Mouse (Mus musculus): Measurements from ENCODE around the gene Slfn5.
A peak's percentile ranks its signal among the peaks of the same experiment; 100 is the strongest.
"Not testable (repeated sequence)": the region's sequence is repeated elsewhere in the genome, so short reads cannot be mapped to it uniquely, and the experiment has no call there.

Gene Slfn5

GRCm38 (mm10) chr11:82950736-82951481, at the start of gene Slfn5:
Slfn5 (plus strand) TSS chr11:82951349.
- peak; percentile 31 for DNase-seq (ENCODE audit: low spot score)

- DNase-seq (ENCODE audit: low spot score), result no peak
Measured at GRCm38 (mm10) chr11:82901606-82902310, 49.4 kb upstream of the Slfn5 start.

GRCm38 (mm10) chr11:82904952-82905351, 46.2 kb upstream of the Slfn5 start:
- no peak for DNase-seq (ENCODE audit: low spot score)

- no peak for DNase-seq (ENCODE audit: low spot score)
Measured at GRCm38 (mm10) chr11:82905816-82906215, 45.3 kb upstream of the Slfn5 start.

GRCm38 (mm10) chr11:82907651-82908607, 43.2 kb upstream of the Slfn5 start, which contains the start of gene Nle1:
Nle1 (minus strand) TSS chr11:82908411.
- peak; percentile 98 for DNase-seq (ENCODE audit: low spot score)

GRCm38 (mm10) chr11:82908608-82908989, 42.5 kb upstream of the Slfn5 start:
- no peak for DNase-seq (ENCODE audit: low spot score)

GRCm38 (mm10) chr11:82910250-82910649, 40.9 kb upstream of the Slfn5 start, which contains the start of gene Unc45b:
Unc45b (plus strand) TSS chr11:82910550.
- no peak for DNase-seq (ENCODE audit: low spot score)

- DNase-seq (ENCODE audit: low spot score), result no peak
Measured at GRCm38 (mm10) chr11:82910679-82911389, 40.3 kb upstream of the Slfn5 start.

- peak; percentile 85 for DNase-seq (ENCODE audit: low spot score)
Measured at GRCm38 (mm10) chr11:82914711-82915352, 36.3 kb upstream of the Slfn5 start.

GRCm38 (mm10) chr11:82920768-82921167, 30.4 kb upstream of the Slfn5 start:
- no peak for DNase-seq (ENCODE audit: low spot score)

GRCm38 (mm10) chr11:82921691-82922090, 29.5 kb upstream of the Slfn5 start:
- no peak for DNase-seq (ENCODE audit: low spot score)

GRCm38 (mm10) chr11:82923910-82924309, 27.2 kb upstream of the Slfn5 start:
- not testable (repeated sequence) for DNase-seq (ENCODE audit: low spot score)

GRCm38 (mm10) chr11:82928897-82929632, 22.1 kb upstream of the Slfn5 start:
- no peak for DNase-seq (ENCODE audit: low spot score)

GRCm38 (mm10) chr11:82929633-82929950, 21.6 kb upstream of the Slfn5 start:
- no peak for DNase-seq (ENCODE audit: low spot score)

GRCm38 (mm10) chr11:82930391-82930955, 20.7 kb upstream of the Slfn5 start:
- not testable (repeated sequence) for DNase-seq (ENCODE audit: low spot score)

GRCm38 (mm10) chr11:82931161-82931560, 20.0 kb upstream of the Slfn5 start:
- DNase-seq (ENCODE audit: low spot score), result not testable (repeated sequence)

- not testable (repeated sequence) for DNase-seq (ENCODE audit: low spot score)
Measured at GRCm38 (mm10) chr11:82931671-82932450, 19.3 kb upstream of the Slfn5 start.

GRCm38 (mm10) chr11:82933186-82933585, 18.0 kb upstream of the Slfn5 start:
- DNase-seq (ENCODE audit: low spot score), result no peak

- no peak for DNase-seq (ENCODE audit: low spot score)
Measured at GRCm38 (mm10) chr11:82943336-82943735, 7.8 kb upstream of the Slfn5 start.

All from urinary bladder, postnatal 25 days (tissue).